Mouse (Mus musculus) c-Kit-negative CD71-positive TER-119-positive erythroid progenitor cells, embryonic 14.5 days (primary cell): ENCODE measurements around the gene Batf.

Experiments
- DNase-seq: peaks from one replicate; pipeline ENCODE4 v3.0.0-alpha.2; 2013; ENCODE audit warnings: low read depth, low spot score

Gene Batf

DNA sequence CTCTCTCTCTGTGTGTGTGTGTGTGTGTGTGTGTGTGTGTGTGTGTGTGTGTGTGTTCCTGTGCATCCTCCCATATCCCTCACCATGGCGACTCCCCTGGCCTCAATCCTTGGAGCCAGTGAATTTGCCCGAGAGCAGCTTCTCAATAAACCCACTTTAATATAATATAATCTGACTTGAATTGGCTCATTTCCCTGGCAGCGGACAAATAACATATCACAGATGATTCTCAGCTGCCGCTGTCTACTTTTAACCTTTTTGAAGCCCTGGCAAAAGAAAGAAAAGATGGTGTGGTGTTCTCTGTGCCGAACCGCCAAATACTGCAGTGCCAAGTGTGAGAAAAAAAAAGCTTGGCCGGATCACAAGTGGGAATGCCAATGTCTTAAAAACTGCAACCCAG lies 41.7 kb downstream of the Batf start:
- no peak for DNase-seq

DNA sequence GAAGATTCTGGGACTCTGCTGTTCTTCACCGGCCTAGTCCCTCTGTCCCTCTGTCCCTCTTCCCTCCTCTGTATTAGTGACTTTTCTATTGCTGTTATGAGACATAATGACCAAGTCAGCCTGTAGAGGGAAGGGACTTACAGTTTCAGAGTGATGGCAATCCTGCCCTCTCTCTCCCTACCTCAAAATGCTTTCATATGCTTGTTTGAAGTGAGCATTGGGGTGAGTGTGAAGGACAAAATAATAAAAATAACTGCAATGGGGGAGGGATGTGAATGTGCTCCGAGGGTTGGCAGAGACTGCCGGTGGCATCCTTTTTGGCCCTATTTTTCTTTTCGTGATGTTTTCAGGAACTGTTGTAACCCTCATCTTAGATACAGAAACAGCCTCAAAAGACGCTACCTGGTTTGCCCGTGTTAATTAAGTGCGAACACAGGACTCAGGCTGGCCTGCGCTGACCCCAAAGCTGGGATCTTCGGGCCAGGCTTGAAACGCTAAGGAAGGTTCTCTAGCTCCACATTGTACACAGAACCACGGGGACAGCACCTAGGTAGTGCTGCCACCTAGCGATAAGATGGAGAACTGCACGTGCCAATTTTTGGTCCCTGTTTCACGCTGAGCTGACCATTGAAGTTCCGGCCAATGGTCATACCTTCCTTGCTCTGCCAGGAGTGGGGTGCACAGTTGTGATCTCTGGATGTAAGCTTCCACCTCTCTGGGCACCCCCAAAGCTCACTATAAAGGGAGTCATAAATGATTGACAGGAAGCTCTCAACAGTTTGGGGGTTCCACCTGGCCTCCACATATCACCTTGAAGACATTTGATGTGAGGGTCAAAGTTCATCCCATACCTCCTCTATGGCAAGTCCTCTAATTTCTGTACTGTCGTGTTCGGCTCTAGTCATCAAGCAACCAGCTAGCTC lies 42.8 kb downstream of the Batf start:
- peak; percentile 16 for DNase-seq

- no peak for DNase-seq
Observed at GRCm38 (mm10) chr12:85729945-85730290, 43.4 kb downstream of the Batf start.

GRCm38 (mm10) chr12:85736203-85736602 lies 49.7 kb downstream of the Batf start:
- no peak for DNase-seq

DNA sequence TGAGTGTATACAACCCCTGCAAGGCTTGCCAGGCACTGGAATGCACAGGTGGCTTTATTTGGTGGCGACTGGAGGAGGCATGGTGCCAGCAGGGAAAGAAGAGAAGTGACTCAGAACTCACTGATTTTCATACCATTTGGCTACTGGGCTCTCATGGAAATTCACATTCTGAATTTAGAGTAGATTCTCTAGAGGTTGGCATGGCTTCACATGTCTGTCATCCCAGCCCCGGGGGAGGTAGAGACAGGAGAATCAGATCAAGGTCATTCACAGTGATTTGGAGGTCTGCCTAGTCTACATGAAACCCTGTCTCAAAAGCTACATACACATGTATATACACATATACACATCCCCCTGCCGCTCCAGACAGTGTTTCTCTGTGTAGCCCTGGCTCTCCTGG lies 50.5 kb downstream of the Batf start:
- DNase-seq: no peak

DNA sequence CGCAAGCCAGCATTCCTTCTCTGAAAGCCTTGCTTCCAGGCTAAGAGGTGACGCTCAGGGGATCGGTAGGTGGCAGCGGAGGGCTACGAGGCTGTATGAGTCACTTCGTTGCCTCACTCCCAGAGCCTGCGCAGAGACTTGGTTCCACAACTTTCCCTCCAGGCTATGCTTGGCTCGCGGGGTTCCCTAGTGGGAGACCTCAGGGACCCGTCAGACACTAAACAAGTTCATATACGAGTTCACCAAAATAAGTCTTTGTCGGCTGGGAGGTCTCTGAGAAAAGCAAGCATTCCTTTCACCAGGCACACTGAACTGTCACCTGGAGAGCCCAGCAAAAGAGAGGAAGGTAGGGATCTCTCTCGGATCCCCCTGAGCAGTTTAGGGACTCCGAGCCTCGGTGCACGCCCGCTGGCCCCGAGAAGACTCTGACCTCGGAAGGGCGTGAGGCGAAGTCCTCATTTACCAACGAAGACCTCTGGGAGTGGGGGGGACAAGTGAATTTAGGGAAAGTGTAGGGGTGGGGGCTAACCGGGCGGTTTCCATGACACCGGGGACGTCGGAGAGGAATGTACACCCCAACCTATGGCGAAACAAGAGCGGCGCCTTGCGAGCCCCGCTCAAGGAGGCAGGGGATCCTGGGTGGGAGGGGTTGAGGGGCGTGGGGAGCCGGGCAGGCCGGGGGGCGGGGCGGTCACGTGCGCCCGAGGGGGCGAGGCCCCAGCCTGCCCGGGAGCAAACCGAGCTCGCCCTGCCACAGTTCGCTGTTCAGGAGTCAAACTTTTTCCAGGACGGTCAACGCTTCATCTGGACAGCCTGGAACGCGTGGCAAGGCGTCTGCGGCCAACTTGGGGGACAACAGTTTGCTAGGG lies 59.6 kb downstream of the Batf start, which contains the start of gene Flvcr2:
Gene Flvcr2, plus strand, starts transcription at position 713 of the 869 bp plus-strand sequence.
- DNase-seq: no peak

DNA sequence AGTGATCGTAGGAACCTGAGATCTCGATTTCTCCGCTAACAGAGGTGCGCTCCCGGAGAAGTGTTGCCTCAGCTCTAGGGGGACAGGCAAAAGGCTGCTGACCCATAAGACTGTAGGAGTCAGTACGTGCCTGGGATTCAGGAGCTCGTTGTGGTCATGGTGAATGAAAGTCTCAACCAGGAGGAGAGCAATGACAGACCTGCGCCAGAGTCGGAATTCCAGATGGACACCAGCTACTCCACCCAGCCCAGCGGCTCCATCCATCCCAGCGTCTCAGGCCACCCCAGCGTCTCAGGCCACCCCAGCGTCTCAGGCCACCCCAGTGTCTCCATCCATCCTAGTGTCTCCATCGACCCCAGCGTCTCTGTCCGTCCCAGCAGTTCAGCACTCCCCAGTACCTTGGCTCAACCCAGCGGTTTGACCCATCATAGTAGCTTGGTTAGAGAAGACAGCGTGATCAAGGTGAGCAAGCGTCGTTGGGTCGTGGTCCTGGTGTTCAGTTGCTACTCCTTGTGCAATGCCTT lies 60.3 kb downstream of the Batf start:
- DNase-seq: no peak

DNA sequence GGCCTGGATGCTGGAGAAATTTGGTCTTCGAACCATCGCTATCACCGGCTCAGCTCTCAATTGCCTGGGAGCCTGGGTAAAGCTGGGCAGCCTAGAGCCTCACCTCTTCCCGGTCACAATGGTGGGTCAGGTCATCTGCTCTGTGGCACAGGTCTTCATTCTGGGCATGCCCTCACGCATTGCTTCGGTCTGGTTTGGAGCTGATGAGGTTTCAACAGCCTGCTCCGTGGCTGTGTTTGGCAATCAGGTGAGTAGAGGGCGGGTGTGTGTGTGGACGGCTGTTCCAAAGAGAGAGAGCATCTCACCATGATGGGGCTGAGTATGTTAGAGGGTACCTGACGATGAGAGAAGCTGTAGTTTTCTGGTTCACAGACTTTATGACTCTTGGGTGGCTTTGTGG lies 60.9 kb downstream of the Batf start:
- DNase-seq: no peak

GRCm38 (mm10) chr12:85749861-85750260 lies 63.4 kb downstream of the Batf start:
- DNase-seq: no peak

DNA sequence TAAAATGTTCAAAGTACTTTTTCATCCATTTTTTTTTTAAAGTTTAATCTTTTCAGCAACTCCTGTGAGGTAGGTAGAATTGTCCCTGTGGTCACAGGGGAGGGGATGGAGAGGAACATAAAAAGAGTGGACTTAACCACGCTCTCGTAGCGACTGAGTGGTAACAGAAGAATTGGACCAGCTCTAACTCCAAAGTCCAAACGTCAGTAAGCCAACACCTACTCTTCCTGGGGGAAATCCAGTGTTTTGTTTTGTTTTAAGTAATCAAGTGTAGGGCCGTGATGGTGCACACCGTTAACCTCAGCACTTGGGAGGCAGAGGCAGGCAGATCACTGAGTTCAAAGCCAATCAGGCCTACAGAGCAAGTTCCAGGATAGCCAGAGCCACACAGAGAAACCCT lies 65.6 kb downstream of the Batf start:
- no peak for DNase-seq

DNA sequence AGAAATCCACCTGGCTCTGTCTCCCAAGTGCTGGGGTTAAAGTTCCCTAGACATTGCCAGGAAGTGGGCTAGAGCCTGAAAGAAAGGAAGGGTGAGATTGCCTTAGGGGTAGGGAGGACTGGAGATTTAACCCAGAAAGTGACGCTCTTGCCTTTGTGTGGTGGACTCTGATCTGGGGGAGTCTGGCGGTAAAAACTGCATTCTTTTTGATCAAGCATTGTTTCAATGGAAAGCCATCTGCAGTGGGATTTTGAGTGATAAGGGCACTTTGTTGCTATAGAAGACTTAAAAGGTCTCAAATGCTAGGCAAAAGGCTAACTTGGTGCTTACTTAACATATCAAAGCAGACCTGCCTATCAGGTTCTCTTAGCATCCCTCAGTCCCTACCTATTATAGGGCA lies 66.8 kb downstream of the Batf start:
- no peak for DNase-seq

DNA sequence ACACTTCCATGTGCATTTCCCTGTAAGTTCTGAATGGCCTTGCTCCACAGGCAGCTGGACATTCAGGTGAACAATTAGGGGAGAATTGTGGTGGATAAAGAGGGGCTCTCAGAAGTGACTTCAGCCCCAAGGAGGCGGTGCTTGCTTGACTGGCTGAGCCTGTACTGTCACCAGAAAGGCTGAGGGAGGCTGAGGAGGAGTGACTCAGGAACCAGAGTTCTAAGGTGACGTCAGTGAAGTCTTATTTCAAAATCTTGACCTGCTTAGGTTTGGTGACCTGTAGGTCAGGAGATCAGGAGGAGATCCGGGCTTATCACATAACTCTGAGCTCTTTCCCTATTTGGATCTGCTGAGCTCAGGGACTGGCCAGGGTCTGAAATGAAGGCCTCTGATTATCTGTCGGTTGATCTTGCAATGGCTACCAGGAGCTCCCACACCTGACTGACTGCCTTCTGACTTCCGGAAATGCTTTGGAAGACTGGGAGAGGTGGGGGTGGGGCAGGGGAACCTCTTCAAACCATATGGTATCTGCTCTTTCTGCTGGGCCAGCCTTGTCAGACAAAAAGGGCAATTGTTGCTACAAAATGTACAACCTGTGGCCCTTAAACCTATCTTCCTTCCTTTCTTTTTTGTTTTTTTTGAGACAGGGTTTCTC lies 68.3 kb downstream of the Batf start:
- no peak for DNase-seq

- DNase-seq: no peak
Observed at GRCm38 (mm10) chr12:85756455-85756854, 70.0 kb downstream of the Batf start.

DNA sequence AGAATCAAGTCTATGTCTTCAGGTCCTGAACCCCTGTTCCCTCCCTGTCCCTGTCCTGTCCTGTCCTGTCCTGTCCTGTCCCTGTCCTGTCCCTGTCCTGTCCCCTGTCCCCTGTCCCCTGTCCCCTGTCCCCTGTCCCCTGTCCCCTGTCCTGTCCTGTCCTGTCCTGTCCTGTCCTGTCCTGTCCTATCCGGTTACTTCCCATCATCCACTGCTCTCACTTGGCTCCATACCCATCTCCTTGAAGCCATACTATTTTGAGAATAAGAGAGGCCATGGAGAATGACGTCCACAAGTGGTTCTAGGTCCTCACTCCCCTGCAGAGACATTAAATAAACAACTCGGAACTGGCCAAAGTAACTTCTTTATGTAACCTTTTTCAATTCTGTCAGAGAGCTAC lies 70.6 kb downstream of the Batf start:
- no peak for DNase-seq
